Mouse (Mus musculus) kidney, adult 2 months (tissue): Measurements from ENCODE around the gene Cd80. TPM values are rescaled to one million over a fixed set of nuclear protein-coding genes. Genes with fewer than 3 reads are reported as not detected.
"Not testable (repeated sequence)": the region's sequence is repeated elsewhere in the genome, so short reads cannot be mapped to it uniquely, and the experiment has no call there.

Source experiments
- DNase-seq: peaks from one replicate; pipeline ENCODE4 v3.0.0; 2021
- H3K27ac ChIP-seq: fragments of 200-500 bp; 2 replicates; pipeline ENCODE4 v1.5.1; 2012; ENCODE audit warnings: low read depth, low read length, control low read depth, inconsistent platforms; ENCODE audit not compliant: insufficient read depth
- H3K27me3 ChIP-seq: fragments of 200-500 bp; replicated peaks from 2 replicates; pipeline ENCODE4 v1.6.1; 2012; ENCODE audit warnings: mild to moderate bottlenecking, moderate library complexity, low read length, inconsistent platforms; ENCODE audit not compliant: control insufficient read depth, insufficient read depth
- H3K36me3 ChIP-seq: fragments of 200-500 bp; 2 replicates; pipeline ENCODE4 v1.6.1; 2012; ENCODE audit warnings: mild to moderate bottlenecking, moderate library complexity, low read length, inconsistent platforms; ENCODE audit not compliant: control insufficient read depth, insufficient read depth
- H3K4me1 ChIP-seq: fragments of 200-500 bp; 2 replicates; pipeline ENCODE4 v1.6.1; 2011; ENCODE audit warnings: low read length; ENCODE audit not compliant: control insufficient read depth, insufficient read depth
- H3K4me3 ChIP-seq: fragments of 200-500 bp; 2 replicates; pipeline ENCODE4 v1.5.1; 2011; ENCODE audit warnings: mild to moderate bottlenecking, low read depth, low read length, control low read depth; ENCODE audit not compliant: insufficient read depth
- CTCF ChIP-seq: fragments of 200-500 bp; conservative IDR thresholded peaks from 2 replicates; pipeline ENCODE4 v1.5.1; 2011; ENCODE audit warnings: low read depth, mild to moderate bottlenecking, control low read depth, low read length, moderate library complexity, mixed read lengths; ENCODE audit not compliant: insufficient read depth, insufficient read length
- POLR2A ChIP-seq: fragments of 200-500 bp; IDR thresholded peaks from one replicate; pipeline ENCODE4 v1.6.1; 2011; ENCODE audit warnings: low read depth, low read length, control low read depth
- WGBS: fragments of 180-500 bp; shearing (Covaris S2); methylation state at CpG from one replicate; pipeline ENCODE4 v1.1.7; 2018; 5-methylcytosine and 5-hydroxymethylcytosine counted together
- polyA plus RNA-seq: library from polyadenylated mRNA; depleted of rRNA; stranded (reverse); fragments of >200 nt; gene quantifications from 2 replicates; pipeline ENCODE4 v1.2.3, GENCODE M21; 2012

The Cd80 gene
- polyA plus RNA-seq, 1 experiment = 0.23 TPM

GRCm38 (mm10) chr16:38441611-38442010 is 13.8 kb upstream of the Cd80 start:
- H3K4me3 ChIP-seq = no peak overlapping the region
- H3K27me3 ChIP-seq = no peaks in the 10 kb centered on the region
- no peak for TF ChIP-seq POLR2A
- TF ChIP-seq CTCF = no peak
- no peaks in the 10 kb centered on the region for H3K36me3 ChIP-seq
- no peaks in the 10 kb centered on the region for H3K4me1 ChIP-seq
- DNase-seq = no peak
- WGBS = 76% methylated on average over 5 of the region's 5 CpGs
- no peak overlapping the region for H3K27ac ChIP-seq

DNA sequence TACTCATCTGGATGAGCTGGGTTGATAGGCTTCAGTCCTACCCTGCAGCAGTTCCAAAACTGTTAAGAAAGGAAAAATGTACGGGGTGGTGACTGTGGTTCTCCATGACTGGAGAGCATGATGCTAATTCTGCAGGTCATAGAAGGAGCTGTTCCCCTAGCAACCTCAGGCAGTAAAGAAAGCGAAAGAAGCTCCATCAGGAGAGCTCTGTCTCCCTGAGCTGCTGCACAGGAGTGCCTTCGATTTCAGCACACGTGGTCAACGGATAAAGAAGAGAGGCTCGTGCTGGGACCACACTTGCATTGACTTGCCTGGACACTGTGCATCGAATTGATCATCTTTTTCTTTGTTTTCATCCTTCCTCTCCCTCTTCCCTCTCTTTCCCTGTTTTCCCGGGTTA is 13.1 kb upstream of the Cd80 start:
- 81% methylated on average over 8 of the region's 8 CpGs for WGBS
- no peak for DNase-seq
- Histone ChIP-seq H3K27ac (no peak overlapping the region), H3K4me1 (no peaks in the 10 kb centered on the region), H3K4me3 (no peak overlapping the region), H3K27me3 (no peaks in the 10 kb centered on the region), H3K36me3 (no peaks in the 10 kb centered on the region)
- TF ChIP-seq POLR2A (no peak), CTCF (no peak)

- Histone ChIP-seq H3K4me1 (no peaks in the 10 kb centered on the region), H3K27ac (no peak overlapping the region), H3K36me3 (no peaks in the 10 kb centered on the region), H3K27me3 (no peaks in the 10 kb centered on the region), H3K4me3 (no peak overlapping the region)
- TF ChIP-seq POLR2A (no peak), CTCF (no peak)
- 98% methylated on average over 7 of the region's 7 CpGs for WGBS
- DNase-seq = no peak
Measured at GRCm38 (mm10) chr16:38443721-38444464, 11.5 kb upstream of the Cd80 start.

GRCm38 (mm10) chr16:38445046-38445445 is 10.3 kb upstream of the Cd80 start:
- Histone ChIP-seq H3K27me3 (no peaks in the 10 kb centered on the region), H3K4me3 (no peak overlapping the region), H3K27ac (no peak overlapping the region), H3K36me3 (no peaks in the 10 kb centered on the region), H3K4me1 (no peaks in the 10 kb centered on the region)
- no peak for DNase-seq
- WGBS = 87% methylated on average over 1 of the region's 1 CpGs
- no peak for TF ChIP-seq POLR2A
- no peak for TF ChIP-seq CTCF

DNA sequence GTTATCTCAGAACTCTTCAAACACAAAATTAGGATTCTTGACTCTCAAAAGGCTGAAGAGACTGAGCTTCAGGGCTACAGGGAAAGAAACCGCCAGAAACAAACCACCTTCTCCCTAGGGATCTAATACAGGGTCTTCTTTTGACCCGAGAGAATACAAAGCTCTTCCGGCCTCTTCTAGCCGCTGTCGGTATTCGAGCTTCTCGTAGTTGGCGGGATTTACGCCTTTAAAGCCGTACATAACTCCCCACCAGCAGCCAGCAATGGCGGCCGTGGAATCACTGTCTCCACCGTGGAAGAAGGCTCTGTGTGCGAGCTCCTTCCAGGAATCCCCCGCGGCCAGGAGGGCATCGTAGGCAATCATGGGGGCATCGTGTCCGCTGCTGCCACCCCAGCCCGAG is 9.8 kb upstream of the Cd80 start:
- DNase-seq = no peak
- Histone ChIP-seq H3K36me3 (no peaks in the 10 kb centered on the region), H3K4me3 (no peak overlapping the region), H3K27me3 (no peaks in the 10 kb centered on the region), H3K4me1 (no peaks in the 10 kb centered on the region), H3K27ac (no peak overlapping the region)
- TF ChIP-seq CTCF (no peak), POLR2A (no peak)
- WGBS = 98% methylated on average over 20 of the region's 20 CpGs

GRCm38 (mm10) chr16:38446141-38446540 is 9.2 kb upstream of the Cd80 start:
- H3K27me3 ChIP-seq, H3K4me1 ChIP-seq, H3K36me3 ChIP-seq, DNase-seq, H3K4me3 ChIP-seq, H3K27ac ChIP-seq: not testable (repeated sequence)
- 98% methylated on average over 2 of the region's 2 CpGs for WGBS

DNA sequence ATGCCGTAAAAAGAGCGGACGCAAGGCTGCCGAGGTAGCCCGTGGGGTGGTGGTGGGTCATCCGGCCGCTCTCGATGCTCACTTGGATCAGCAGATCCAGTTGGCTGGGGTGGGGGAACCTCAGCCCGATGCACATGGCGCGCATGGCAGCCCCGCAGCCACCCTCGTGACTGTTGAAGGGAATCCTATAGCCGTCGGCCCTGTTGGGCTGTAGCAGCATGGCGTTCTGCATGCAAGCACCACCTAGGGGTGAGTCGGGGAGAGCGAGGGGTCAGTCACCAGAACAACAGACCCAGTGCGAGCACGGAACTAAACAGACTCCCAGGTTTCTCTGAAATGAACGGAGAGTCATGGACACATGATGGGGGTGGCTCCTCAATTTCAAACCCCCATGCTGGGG is 8.0 kb upstream of the Cd80 start:
- H3K4me3 ChIP-seq = no peak overlapping the region
- DNase-seq = no peak
- no peaks in the 10 kb centered on the region for H3K4me1 ChIP-seq
- no peaks in the 10 kb centered on the region for H3K36me3 ChIP-seq
- no peaks in the 10 kb centered on the region for H3K27me3 ChIP-seq
- WGBS = 94% methylated on average over 21 of the region's 21 CpGs
- TF ChIP-seq POLR2A (no peak), CTCF (no peak)
- no peak overlapping the region for H3K27ac ChIP-seq

GRCm38 (mm10) chr16:38448458-38448857 is 6.9 kb upstream of the Cd80 start:
- TF ChIP-seq POLR2A (no peak), CTCF (no peak)
- H3K4me3 ChIP-seq = no peak overlapping the region
- DNase-seq = no peak
- no peak overlapping the region for H3K27ac ChIP-seq
- whole genome bisulfite sequencing = 95% methylated on average over 12 of the region's 12 CpGs
- no peaks in the 10 kb centered on the region for H3K36me3 ChIP-seq
- H3K27me3 ChIP-seq = no peaks in the 10 kb centered on the region
- H3K4me1 ChIP-seq = no peaks in the 10 kb centered on the region
